Mouse (Mus musculus): ENCODE results near the gene Golga4.
A peak's percentile ranks its signal among the peaks of the same experiment; 100 is the strongest.
"Not testable (repeated sequence)": the region's sequence is repeated elsewhere in the genome, so short reads cannot be mapped to it uniquely, and the experiment has no call there.

Golga4 gene

GRCm38 (mm10) chr9:118592585-118593249 is 86.7 kb downstream of the Golga4 start:
- no peak for DNase-seq

GRCm38 (mm10) chr9:118593443-118593842 is 87.4 kb downstream of the Golga4 start:
- no peak for DNase-seq

GRCm38 (mm10) chr9:118596767-118597166 is 90.7 kb downstream of the Golga4 start:
- no peak for DNase-seq

- DNase-seq: not testable (repeated sequence)
Observed at GRCm38 (mm10) chr9:118600393-118600792, 94.3 kb downstream of the Golga4 start.

GRCm38 (mm10) chr9:118602576-118602975 is 96.5 kb downstream of the Golga4 start:
- no peak for DNase-seq

GRCm38 (mm10) chr9:118606148-118606816 is 100.2 kb downstream of the Golga4 start, which contains the start of gene Itga9:
TSS of gene Itga9 (plus strand) at chr9:118606690.
- DNase-seq: peak; percentile 20

- DNase-seq: no peak
Observed at GRCm38 (mm10) chr9:118606817-118607371, 100.8 kb downstream of the Golga4 start.

GRCm38 (mm10) chr9:118607701-118608401 is 101.8 kb downstream of the Golga4 start:
- no peak for DNase-seq

GRCm38 (mm10) chr9:118608556-118608955 is 102.5 kb downstream of the Golga4 start:
- no peak for DNase-seq

- DNase-seq: no peak
Observed at GRCm38 (mm10) chr9:118610060-118610459, 104.0 kb downstream of the Golga4 start.

- DNase-seq: no peak
Observed at GRCm38 (mm10) chr9:118611111-118611541, 105.1 kb downstream of the Golga4 start.

GRCm38 (mm10) chr9:118611958-118612581 is 106.0 kb downstream of the Golga4 start:
- DNase-seq: no peak

- DNase-seq: no peak
Observed at GRCm38 (mm10) chr9:118617237-118617636, 111.2 kb downstream of the Golga4 start.

- no peak for DNase-seq
Observed at GRCm38 (mm10) chr9:118618732-118619250, 112.7 kb downstream of the Golga4 start.

GRCm38 (mm10) chr9:118620807-118621206 is 114.7 kb downstream of the Golga4 start:
- DNase-seq: no peak

- no peak for DNase-seq
Observed at GRCm38 (mm10) chr9:118621691-118622090, 115.6 kb downstream of the Golga4 start.

- DNase-seq: no peak
Observed at GRCm38 (mm10) chr9:118622376-118623166, 116.5 kb downstream of the Golga4 start.

- DNase-seq: no peak
Observed at GRCm38 (mm10) chr9:118623483-118623882, 117.4 kb downstream of the Golga4 start.

GRCm38 (mm10) chr9:118624146-118624545 is 118.1 kb downstream of the Golga4 start:
- no peak for DNase-seq

GRCm38 (mm10) chr9:118629763-118630379 is 123.8 kb downstream of the Golga4 start:
- no peak for DNase-seq

Measured in cerebellum, adult 11 months (tissue).